Mouse (Mus musculus) hindlimb bud, embryonic 11.5 days (tissue): Measurements from ENCODE around the gene Ccl19.
"Not testable (repeated sequence)": the region's sequence is repeated elsewhere in the genome, so short reads cannot be mapped to it uniquely, and the experiment has no call there.

Experiments used
- DNase-seq: peaks from one replicate; pipeline ENCODE4 v3.0.0-alpha.2; 2012; ENCODE audit warnings: low read depth, low spot score; ENCODE audit errors: extremely low spot score

Gene Ccl19

GRCm38 (mm10) chr4:42756477-42756876, at the start of gene Ccl19:
Ccl19 (minus strand) TSS chr4:42756577.
- DNase-seq = not testable (repeated sequence)

DNA sequence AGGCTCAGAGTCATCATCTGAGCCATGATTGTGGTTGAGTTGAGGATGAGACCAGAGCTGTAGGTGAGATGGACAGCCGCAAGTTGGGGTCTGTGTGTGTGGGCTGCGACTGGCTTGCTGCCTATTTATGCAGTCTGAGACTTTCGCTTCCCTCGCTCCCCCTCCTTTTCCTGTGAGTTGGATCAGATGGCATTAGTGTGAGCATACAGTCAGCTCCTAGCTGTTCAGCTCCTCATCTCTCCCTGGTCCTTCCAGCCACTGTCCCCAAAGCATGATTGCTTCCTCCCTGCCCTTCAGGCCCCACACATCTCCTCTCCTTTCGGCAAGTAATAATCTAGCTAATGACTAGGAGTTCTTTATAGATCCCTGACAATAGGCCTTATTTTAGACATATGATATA, 17.5 kb upstream of the Ccl19 start, which contains the start of gene Ccl21a:
Gene Ccl21a, minus strand, starts transcription at position 101 of the 400 bp plus-strand sequence.
- not testable (repeated sequence) for DNase-seq

DNA sequence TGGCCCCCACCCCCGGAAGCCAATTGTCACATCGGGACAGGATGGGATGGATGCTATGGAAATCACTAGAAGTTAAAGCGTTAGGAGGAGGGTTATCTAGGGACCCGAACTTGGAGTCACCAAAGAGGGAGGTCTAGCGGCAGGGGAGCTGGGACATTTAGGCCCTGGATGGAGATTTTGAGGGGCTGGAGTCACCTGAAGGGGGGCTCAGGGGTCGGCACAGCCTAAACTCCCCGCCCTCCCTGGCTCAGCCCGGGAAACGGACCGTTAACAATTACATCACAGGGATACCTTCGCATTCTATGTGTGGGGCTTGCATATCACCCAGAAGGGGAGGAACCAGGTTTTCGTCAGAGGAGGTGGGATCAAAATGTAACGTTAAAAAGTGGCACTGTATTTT, 21.1 kb downstream of the Ccl19 start, which contains the start of gene 4930578G10Rik:
Gene 4930578G10Rik, plus strand, starts transcription at position 301 of the 400 bp plus-strand sequence.
- not testable (repeated sequence) for DNase-seq
